In genomic region chr13:30850736-30851135, GRCm38 (mm10) we compare ENCODE assay signal across 16 mouse cellular contexts.
"Had no signal": no experiment of that assay in that cellular context is flagged by ENCODE, and none has a peak within 500 bp of the region (broad histone marks: within the 10 kb centered on the region; RNA-seq: fewer than 3 reads in every experiment).

No protein-coding gene starts in this region.

- H3K27ac ChIP-seq: neural tube, embryonic 13.5 days; neural tube, embryonic 15.5 days; stomach, embryonic 15.5 days; stomach, postnatal 0 days had no signal

- DNase-seq: retina, postnatal 1 day; right cerebral cortex, adult 18-20 months; right cerebral cortex, postnatal 14 days; right cerebral cortex, postnatal 25 days; right cerebral cortex, postnatal 4 days; spleen, adult 18-20 months; thymus, adult 18-20 months; thymus, adult 2 months; thymus, postnatal 14 days; thymus, postnatal 25 days; thymus, postnatal 36 days; thymus, postnatal 4 days had no signal

- H3K4me1 ChIP-seq: neural tube, embryonic 13.5 days; neural tube, embryonic 15.5 days; stomach, embryonic 15.5 days had no signal

- H3K9me3 ChIP-seq: neural tube, embryonic 13.5 days; neural tube, embryonic 15.5 days; stomach, embryonic 15.5 days had no signal

- H3K36me3 ChIP-seq: stomach, embryonic 15.5 days had no signal

- H3K4me3 ChIP-seq: neural tube, embryonic 13.5 days; neural tube, embryonic 15.5 days; stomach, embryonic 15.5 days had no signal

- H3K4me2 ChIP-seq: neural tube, embryonic 13.5 days; neural tube, embryonic 15.5 days; stomach, embryonic 15.5 days had no signal

- H3K9ac ChIP-seq: neural tube, embryonic 13.5 days; neural tube, embryonic 15.5 days; stomach, embryonic 15.5 days had no signal

- H3K27me3 ChIP-seq: neural tube, embryonic 13.5 days; neural tube, embryonic 15.5 days; stomach, embryonic 15.5 days had no signal
